Mouse (Mus musculus): ENCODE data around the gene Rpl41. TPM values are rescaled to one million over a fixed set of nuclear protein-coding genes. Genes with fewer than 3 reads are reported as not detected.
A peak's percentile ranks its signal among the peaks of the same experiment; 100 is the strongest.

Gene Rpl41
- polyA plus RNA-seq, 1 experiment = 2,270 TPM

GRCm38 (mm10) chr10:128538340-128538870 is 10.7 kb downstream of the Rpl41 start:
- no peaks in the 10 kb centered on the region for H3K27me3 ChIP-seq (ENCODE audit: control insufficient read depth, insufficient read depth, low read length)
- WGBS = 79% methylated on average over 1 of the region's 1 CpGs
- no peaks in the 10 kb centered on the region; the same call in 1 of the 2 replicates for H3K4me1 ChIP-seq (ENCODE audit: control insufficient read depth, insufficient read depth, insufficient read length)

GRCm38 (mm10) chr10:128536266-128536940 is 12.7 kb downstream of the Rpl41 start:
- H3K27ac ChIP-seq (ENCODE audit: insufficient read depth, low read length) = peak overlapping the region; percentile 69
- DNase-seq (ENCODE audit: low read depth in 1 of 2, low spot score in 2 of 2) = peak; percentile 90 to 92
- no peak overlapping the region for H3K4me3 ChIP-seq (ENCODE audit: extremely low read depth, insufficient read depth, insufficient read length)
- 10% methylated on average over 18 of the region's 18 CpGs for WGBS
- no peaks in the 10 kb centered on the region for H3K27me3 ChIP-seq (ENCODE audit: control insufficient read depth, insufficient read depth, low read length)
- no peaks in the 10 kb centered on the region; the same call in 1 of the 2 replicates for H3K4me1 ChIP-seq (ENCODE audit: control insufficient read depth, insufficient read depth, insufficient read length)
- TF ChIP-seq CTCF (IDR thresholded peaks at IDR 0.05; ENCODE audit: extremely low read depth, insufficient read depth, insufficient read length, insufficient replicate concordance) (peak; percentile 80; the same call in 1 of the 2 replicates), POLR2A (IDR thresholded peaks at IDR 0.05; ENCODE audit: low read depth, low read length) (no peak)
- 0 out of 2 replicates have a peak, but pooled peaks cover 2% of the 10 kb centered on the region for H3K36me3 ChIP-seq (ENCODE audit: control insufficient read depth, insufficient read depth, low read length)

More at GRCm38 (mm10) chr10:128538340-128538870, 10.7 kb downstream of the Rpl41 start:
- DNase-seq (ENCODE audit: low read depth in 1 of 2, low spot score in 2 of 2) = no peak
- H3K36me3 ChIP-seq (ENCODE audit: control insufficient read depth, insufficient read depth, low read length) = peaks cover 5% of the 10 kb centered on the region; the same call in 1 of the 2 replicates
- TF ChIP-seq POLR2A (IDR thresholded peaks at IDR 0.05; ENCODE audit: low read depth, low read length) = no peak
- TF ChIP-seq CTCF (IDR thresholded peaks at IDR 0.05; ENCODE audit: extremely low read depth, insufficient read depth, insufficient read length, insufficient replicate concordance) = no peak
- H3K4me3 ChIP-seq (ENCODE audit: extremely low read depth, insufficient read depth, insufficient read length) = no peak overlapping the region
- H3K27ac ChIP-seq (ENCODE audit: insufficient read depth, low read length) = no peak overlapping the region

GRCm38 (mm10) chr10:128535624-128536265 is 13.4 kb downstream of the Rpl41 start:
- Histone ChIP-seq H3K27me3 (ENCODE audit: control insufficient read depth, insufficient read depth, low read length) (no peaks in the 10 kb centered on the region), H3K4me1 (ENCODE audit: control insufficient read depth, insufficient read depth, insufficient read length) (no peaks in the 10 kb centered on the region; the same call in 1 of the 2 replicates), H3K4me3 (ENCODE audit: extremely low read depth, insufficient read depth, insufficient read length) (no peak overlapping the region), H3K27ac (ENCODE audit: insufficient read depth, low read length) (peak overlapping the region; percentile 69), H3K36me3 (ENCODE audit: control insufficient read depth, insufficient read depth, low read length) (no peaks in the 10 kb centered on the region)
- no peak for TF ChIP-seq CTCF (IDR thresholded peaks at IDR 0.05; ENCODE audit: extremely low read depth, insufficient read depth, insufficient read length, insufficient replicate concordance)
- TF ChIP-seq POLR2A (IDR thresholded peaks at IDR 0.05; ENCODE audit: low read depth, low read length) = no peak
- 33% methylated on average over 4 of the region's 4 CpGs for whole genome bisulfite sequencing
- no peak for DNase-seq (ENCODE audit: low read depth in 1 of 2, low spot score in 2 of 2)

GRCm38 (mm10) chr10:128535206-128535605 is 13.9 kb downstream of the Rpl41 start:
- 76% methylated on average over 2 of the region's 2 CpGs for WGBS
- no peaks in the 10 kb centered on the region; the same call in 1 of the 2 replicates for H3K4me1 ChIP-seq (ENCODE audit: control insufficient read depth, insufficient read depth, insufficient read length)
- no peak for DNase-seq (ENCODE audit: low read depth in 1 of 2, low spot score in 2 of 2)
- TF ChIP-seq CTCF (IDR thresholded peaks at IDR 0.05; ENCODE audit: extremely low read depth, insufficient read depth, insufficient read length, insufficient replicate concordance) = no peak
- no peak for TF ChIP-seq POLR2A (IDR thresholded peaks at IDR 0.05; ENCODE audit: low read depth, low read length)
- no peaks in the 10 kb centered on the region for H3K36me3 ChIP-seq (ENCODE audit: control insufficient read depth, insufficient read depth, low read length)
- H3K27me3 ChIP-seq (ENCODE audit: control insufficient read depth, insufficient read depth, low read length) = no peaks in the 10 kb centered on the region
- peak overlapping the region; percentile 39; the same call in 1 of the 2 replicates for H3K27ac ChIP-seq (ENCODE audit: insufficient read depth, low read length)
- H3K4me3 ChIP-seq (ENCODE audit: extremely low read depth, insufficient read depth, insufficient read length) = no peak overlapping the region

GRCm38 (mm10) chr10:128526366-128527356 is 22.4 kb downstream of the Rpl41 start:
- no peaks in the 10 kb centered on the region for H3K27me3 ChIP-seq (ENCODE audit: control insufficient read depth, insufficient read depth, low read length)
- DNase-seq (ENCODE audit: low read depth in 1 of 2, low spot score in 2 of 2) = no peak
- 25% methylated on average over 28 of the region's 28 CpGs for whole genome bisulfite sequencing
- H3K4me1 ChIP-seq (ENCODE audit: control insufficient read depth, insufficient read depth, insufficient read length) = no peaks in the 10 kb centered on the region
- peak overlapping the region; percentile 50 for H3K4me3 ChIP-seq (ENCODE audit: extremely low read depth, insufficient read depth, insufficient read length)
- no peak for TF ChIP-seq POLR2A (IDR thresholded peaks at IDR 0.05; ENCODE audit: low read depth, low read length)
- TF ChIP-seq CTCF (IDR thresholded peaks at IDR 0.05; ENCODE audit: extremely low read depth, insufficient read depth, insufficient read length, insufficient replicate concordance) = no peak
- H3K36me3 ChIP-seq (ENCODE audit: control insufficient read depth, insufficient read depth, low read length) = peaks cover 11% of the 10 kb centered on the region
- H3K27ac ChIP-seq (ENCODE audit: insufficient read depth, low read length) = peak overlapping the region; percentile 80

Data from spleen, adult 2 months (tissue).